Mouse (Mus musculus) left cerebral cortex, adult 9 months (tissue): ENCODE measurements at regions not wholly inside any gene's neighbourhood (a gene's known extent, or its start where the extent isn't known, plus 50 kb on each side); places are given as distances from the start of the nearest gene placed in this dataset.
A peak's percentile ranks its signal among the peaks of the same experiment; 100 is the strongest.

Experiments
- DNase-seq, 2 experiments: peaks; one replicate each; pipeline ENCODE4 v3.0.0; 2022; ENCODE audit warnings: low spot score in 2 of 2

GRCm38 (mm10) chr10:9085441-9085840, 199.6 kb upstream of the Sash1 start:
- no peak for DNase-seq

- no peak for DNase-seq
Observed at GRCm38 (mm10) chr10:9074916-9075315, 189.0 kb upstream of the Sash1 start.

GRCm38 (mm10) chr10:9071630-9072029, 185.8 kb upstream of the Sash1 start:
- DNase-seq = peak in 1 of 2 experiments; percentile 14

- DNase-seq = no peak
Observed at GRCm38 (mm10) chr10:9069608-9070190, 183.8 kb upstream of the Sash1 start.

GRCm38 (mm10) chr10:9066566-9066965, 180.7 kb upstream of the Sash1 start:
- no peak for DNase-seq

GRCm38 (mm10) chr10:9061979-9062378, 176.1 kb upstream of the Sash1 start:
- DNase-seq = no peak

- DNase-seq = no peak
Observed at GRCm38 (mm10) chr10:9055274-9055673, 169.4 kb upstream of the Sash1 start.

GRCm38 (mm10) chr10:9053371-9053770, 167.5 kb upstream of the Sash1 start:
- peak; percentile 14 to 30 for DNase-seq

- no peak for DNase-seq
Observed at GRCm38 (mm10) chr10:9047341-9047740, 161.5 kb upstream of the Sash1 start.

GRCm38 (mm10) chr10:9044746-9045370, 159.0 kb upstream of the Sash1 start:
- DNase-seq = no peak

- DNase-seq = no peak
Observed at GRCm38 (mm10) chr10:9043507-9043906, 157.6 kb upstream of the Sash1 start.

- no peak for DNase-seq
Observed at GRCm38 (mm10) chr10:9030486-9030885, 144.6 kb upstream of the Sash1 start.

GRCm38 (mm10) chr10:9029506-9029905, 143.6 kb upstream of the Sash1 start:
- no peak for DNase-seq

GRCm38 (mm10) chr10:9027070-9027807, 141.4 kb upstream of the Sash1 start:
- peak in 1 of 2 experiments; percentile 17 for DNase-seq

GRCm38 (mm10) chr10:9014810-9015505, 129.1 kb upstream of the Sash1 start:
- no peak for DNase-seq

- DNase-seq = no peak
Observed at GRCm38 (mm10) chr10:9013549-9013925, 127.7 kb upstream of the Sash1 start.

- peak in 1 of 2 experiments; percentile 69 for DNase-seq
Observed at GRCm38 (mm10) chr10:9012829-9013548, 127.1 kb upstream of the Sash1 start.

GRCm38 (mm10) chr10:9011906-9012305, 126.0 kb upstream of the Sash1 start:
- no peak for DNase-seq

- no peak for DNase-seq
Observed at GRCm38 (mm10) chr10:9010191-9010590, 124.3 kb upstream of the Sash1 start.

GRCm38 (mm10) chr10:9005140-9005909, 119.5 kb upstream of the Sash1 start:
- DNase-seq = no peak

- no peak for DNase-seq
Observed at GRCm38 (mm10) chr10:9002261-9002660, 116.4 kb upstream of the Sash1 start.
